Mouse (Mus musculus) cerebellum, adult 2 months (tissue): ENCODE results near the gene Lrrc43.

Experiments used
- CTCF ChIP-seq: fragments of 200-500 bp; IDR thresholded peaks from 2 replicates; pipeline ENCODE4 v1.5.1; 2011; ENCODE audit warnings: low read depth, mild to moderate bottlenecking, control low read depth, low read length, moderate library complexity, borderline replicate concordance; ENCODE audit not compliant: insufficient read depth
- POLR2A ChIP-seq: fragments of 200-500 bp; IDR thresholded peaks from 2 replicates; pipeline ENCODE4 v1.6.1; 2011; ENCODE audit warnings: low read length, control low read depth, borderline replicate concordance; ENCODE audit not compliant: insufficient read depth

DNA sequence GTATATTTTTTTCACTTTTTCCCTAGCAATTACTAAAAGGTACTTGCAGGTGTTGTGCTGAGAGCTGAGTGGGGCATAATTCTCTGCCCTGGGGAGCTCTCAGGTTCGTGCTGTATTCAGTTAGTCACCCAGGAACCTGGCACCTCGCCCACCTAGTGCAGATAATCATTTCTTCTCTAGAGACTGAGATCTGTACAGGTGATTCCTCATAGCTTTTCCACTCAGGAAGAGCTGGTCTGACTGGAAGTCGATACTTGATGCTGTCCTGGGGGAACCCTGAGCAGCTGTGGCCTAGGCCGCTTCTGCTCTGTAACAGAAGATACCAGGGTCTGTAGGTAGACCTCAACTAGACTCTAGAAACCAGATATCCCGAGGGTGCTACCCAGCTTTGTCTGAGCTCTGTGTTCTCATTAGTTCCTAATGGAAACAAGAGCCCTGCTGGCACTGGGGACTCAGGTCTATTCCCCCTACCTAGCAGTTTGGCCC lies 44.2 kb upstream of the Lrrc43 start:
- TF ChIP-seq POLR2A, result no peak
- TF ChIP-seq CTCF, result no peak
